Mouse (Mus musculus) kidney, postnatal 4 days (tissue): ENCODE results near the gene Trim66.

ENCODE experiments used
- DNase-seq, 2 experiments: peaks; one replicate each; pipeline ENCODE4 v3.0.0; 2021; ENCODE audit warnings: mixed read lengths in 2 of 2

Gene Trim66

GRCm38 (mm10) chr7:109519936-109520335 lies 12.0 kb upstream of the Trim66 start:
- no peak for DNase-seq

GRCm38 (mm10) chr7:109518838-109519696 lies 11.1 kb upstream of the Trim66 start, which contains the start of gene Rpl27a:
Gene Rpl27a (plus strand): TSS chr7:109519147.
- peak; percentile 99 for DNase-seq

- DNase-seq, result no peak
Observed at GRCm38 (mm10) chr7:109518036-109518681, 10.2 kb upstream of the Trim66 start.

- DNase-seq, result no peak
Observed at GRCm38 (mm10) chr7:109516500-109516899, 8.6 kb upstream of the Trim66 start.

- DNase-seq, result no peak
Observed at GRCm38 (mm10) chr7:109511838-109512237, 3.9 kb upstream of the Trim66 start.

GRCm38 (mm10) chr7:109510799-109511198 lies 2.9 kb upstream of the Trim66 start:
- DNase-seq, result no peak

GRCm38 (mm10) chr7:109507572-109507971 lies 362 bp downstream of the Trim66 start:
- no peak for DNase-seq

GRCm38 (mm10) chr7:109507119-109507518 lies 815 bp downstream of the Trim66 start:
- DNase-seq, result peak in 1 of 2 experiments; percentile 18

GRCm38 (mm10) chr7:109497507-109497906 lies 10.4 kb downstream of the Trim66 start:
- no peak for DNase-seq

GRCm38 (mm10) chr7:109493319-109494316 lies 14.3 kb downstream of the Trim66 start:
- DNase-seq, result peak in 1 of 2 experiments; percentile 10

GRCm38 (mm10) chr7:109492616-109493318 lies 15.2 kb downstream of the Trim66 start:
- DNase-seq, result no peak

- DNase-seq, result no peak
Observed at GRCm38 (mm10) chr7:109484221-109484620, 23.7 kb downstream of the Trim66 start.

GRCm38 (mm10) chr7:109480765-109481197 lies 27.2 kb downstream of the Trim66 start:
- DNase-seq, result peak; percentile 59 to 67

GRCm38 (mm10) chr7:109477926-109478325 lies 30.0 kb downstream of the Trim66 start:
- no peak for DNase-seq

- DNase-seq, result no peak
Observed at GRCm38 (mm10) chr7:109470700-109471099, 37.2 kb downstream of the Trim66 start.

- no peak for DNase-seq
Observed at GRCm38 (mm10) chr7:109468262-109468701, 39.7 kb downstream of the Trim66 start.

GRCm38 (mm10) chr7:109467591-109467990 lies 40.3 kb downstream of the Trim66 start:
- DNase-seq, result no peak

GRCm38 (mm10) chr7:109460698-109461097 lies 47.2 kb downstream of the Trim66 start:
- DNase-seq, result no peak

- DNase-seq, result no peak
Observed at GRCm38 (mm10) chr7:109456563-109456962, 51.4 kb downstream of the Trim66 start.

- no peak for DNase-seq
Observed at GRCm38 (mm10) chr7:109455748-109456147, 52.2 kb downstream of the Trim66 start.

- no peak for DNase-seq
Observed at GRCm38 (mm10) chr7:109454856-109455255, 53.1 kb downstream of the Trim66 start.

- no peak for DNase-seq
Observed at GRCm38 (mm10) chr7:109448060-109448459, 59.9 kb downstream of the Trim66 start.
